In genomic region chr4:101260744-101261291, GRCm38 (mm10) we compare ENCODE assay signal across 16 mouse cellular contexts. TPM values are rescaled to one million over a fixed set of nuclear protein-coding genes. Genes with fewer than 3 reads are reported as not detected.
DNase-seq lines count a peak whose midpoint lies in the region; ATAC-seq and TF ChIP-seq lines count a peak whose summit lies in the region.
"Had no signal": no experiment of that assay in that cellular context is flagged by ENCODE, and none has a peak within 500 bp of the region (broad histone marks: within the 10 kb centered on the region; RNA-seq: fewer than 3 reads in every experiment).

No protein-coding gene starts in this region.

- no peak for TF ChIP-seq CTCF in bone marrow, adult 2 months (IDR thresholded peaks at IDR 0.05; ENCODE audit: control insufficient read depth, insufficient read depth, low read length)

- H3K9me3 ChIP-seq in heart, embryonic 15.5 days (replicated peaks): no peaks in the 10 kb centered on the region
- H3K9me3 ChIP-seq in heart, embryonic 10.5 days: no peaks in the 10 kb centered on the region
- no peaks in the 10 kb centered on the region for H3K9me3 ChIP-seq in forebrain, embryonic 11.5 days (ENCODE audit: control insufficient read depth, low read length)
- H3K9me3 ChIP-seq: embryonic facial prominence, embryonic 15.5 days; hindbrain, embryonic 12.5 days; midbrain, embryonic 10.5 days had no signal

- H3K36me3 ChIP-seq in heart, embryonic 15.5 days: no peaks in the 10 kb centered on the region
- H3K36me3 ChIP-seq in heart, embryonic 10.5 days: no peaks in the 10 kb centered on the region
- H3K36me3 ChIP-seq in forebrain, embryonic 11.5 days (ENCODE audit: control insufficient read depth, insufficient read depth, low read length): no peaks in the 10 kb centered on the region
- H3K36me3 ChIP-seq: embryonic facial prominence, embryonic 15.5 days; hindbrain, embryonic 12.5 days; midbrain, embryonic 10.5 days had no signal

- no peak for TF ChIP-seq POLR2A in bone marrow, adult 2 months (IDR thresholded peaks at IDR 0.05; ENCODE audit: borderline replicate concordance, control insufficient read depth, low read depth, low read length)

- peak overlapping the region; percentile 22; the same call in 1 of the 2 replicates for H3K27ac ChIP-seq in heart, embryonic 15.5 days
- no peak overlapping the region for H3K27ac ChIP-seq in heart, embryonic 10.5 days
- 0 out of 2 replicates have a peak overlapping the region, but pooled peaks have one; percentile 12 for H3K27ac ChIP-seq in bone marrow, adult 2 months (ENCODE audit: control insufficient read depth, insufficient read depth, low read depth, low read length, poor library complexity)
- H3K27ac ChIP-seq in forebrain, embryonic 11.5 days (ENCODE audit: low read depth, low read length): no peak overlapping the region
- H3K27ac ChIP-seq: embryonic facial prominence, embryonic 15.5 days; hindbrain, embryonic 12.5 days; left cerebral cortex, adult 2 months; midbrain, embryonic 10.5 days had no signal

- no peak overlapping the region for H3K4me2 ChIP-seq in heart, embryonic 15.5 days
- H3K4me2 ChIP-seq in forebrain, embryonic 11.5 days (ENCODE audit: low read depth, low read length, severe bottlenecking): no peak overlapping the region
- H3K4me2 ChIP-seq: embryonic facial prominence, embryonic 15.5 days; hindbrain, embryonic 12.5 days had no signal

- H3K4me1 ChIP-seq in heart, embryonic 15.5 days (replicated peaks): peaks cover 33% of the 10 kb centered on the region
- H3K4me1 ChIP-seq in heart, embryonic 10.5 days: peaks cover 8% of the 10 kb centered on the region; the same call in 1 of the 2 replicates
- peaks cover 11% of the 10 kb centered on the region for H3K4me1 ChIP-seq in bone marrow, adult 2 months (ENCODE audit: control insufficient read depth, insufficient read depth, low read length)
- no peaks in the 10 kb centered on the region for H3K4me1 ChIP-seq in forebrain, embryonic 11.5 days (replicated peaks; ENCODE audit: control insufficient read depth, insufficient read depth, low read length)

- no peak overlapping the region for H3K4me3 ChIP-seq in heart, embryonic 15.5 days
- H3K4me3 ChIP-seq in heart, embryonic 10.5 days: no peak overlapping the region
- no peak overlapping the region for H3K4me3 ChIP-seq in bone marrow, adult 2 months (replicated peaks; ENCODE audit: control insufficient read depth, low read depth, low read length)
- no peak overlapping the region for H3K4me3 ChIP-seq in forebrain, embryonic 11.5 days (ENCODE audit: low read depth, low read length)
- H3K4me3 ChIP-seq: embryonic facial prominence, embryonic 15.5 days; hindbrain, embryonic 12.5 days; left cerebral cortex, adult 2 months; midbrain, embryonic 10.5 days had no signal

- WGBS in heart, embryonic 15.5 days: 73% methylated on average over 8 of the region's 8 CpGs
- 68% methylated on average over 8 of the region's 8 CpGs for WGBS in heart, embryonic 10.5 days
- WGBS in bone marrow, adult 2 months: 26% methylated on average over 8 of the region's 8 CpGs
- WGBS in forebrain, embryonic 11.5 days: 86% methylated on average over 8 of the region's 8 CpGs

- no peak for ATAC-seq in heart, embryonic 15.5 days (replicated peaks; ENCODE audit: insufficient number of reproducible peaks, insufficient read depth, low FRiP score, low read depth)
- ATAC-seq in frontal cortex, adult (ENCODE audit: low TSS enrichment): no peak
- ATAC-seq in forebrain, embryonic 11.5 days (replicated peaks; ENCODE audit: low FRiP score): no peak
- ATAC-seq: forebrain, embryonic 14.5 days had no signal

- H3K9ac ChIP-seq in heart, embryonic 15.5 days: no peak overlapping the region
- no peak overlapping the region for H3K9ac ChIP-seq in forebrain, embryonic 11.5 days (ENCODE audit: low read length)
- H3K9ac ChIP-seq: embryonic facial prominence, embryonic 15.5 days; hindbrain, embryonic 12.5 days had no signal

- DNase-seq in heart, embryonic 10.5 days (ENCODE audit: low spot score): no peak
- DNase-seq in CD4-positive helper T cell, adult 2 months (ENCODE audit: low read depth, low spot score): peak; percentile 75
- DNase-seq in naive thymus-derived CD4-positive, alpha-beta T cell, adult 2 months (ENCODE audit: low read depth): peak; percentile 80
- no peak for DNase-seq in right cerebral cortex, postnatal 14 days
- DNase-seq in forebrain, embryonic 11.5 days (ENCODE audit: low spot score): no peak
- DNase-seq: gastrocnemius, postnatal 10 days; kidney, adult 9 months; lung, postnatal 10 days had no signal

- no peaks in the 10 kb centered on the region for H3K27me3 ChIP-seq in heart, embryonic 15.5 days
- no peaks in the 10 kb centered on the region for H3K27me3 ChIP-seq in heart, embryonic 10.5 days (ENCODE audit: insufficient read depth, poor library complexity, severe bottlenecking)
- H3K27me3 ChIP-seq in forebrain, embryonic 11.5 days (ENCODE audit: control insufficient read depth, insufficient read depth, low read length): no peaks in the 10 kb centered on the region; the same call in 1 of the 2 replicates
- H3K27me3 ChIP-seq: embryonic facial prominence, embryonic 15.5 days; hindbrain, embryonic 12.5 days had no signal

RNA-seq across cellular contexts. Expression of gene Jak1, which starts 4.3 kb away (rescaled TPM):
- polyA plus RNA-seq in heart, embryonic 15.5 days (2015; fragmentation: Nextera tagmentation; extraction: Ambion mirVana): 53.2 and 61.4 TPM in 2 replicates
- polyA plus RNA-seq in heart, embryonic 10.5 days (2016; fragmentation: Nextera tagmentation; extraction: Ambion mirVana): 55.9 and 61.4 TPM in 2 replicates
- 29.3 and 44.7 TPM in 2 replicates for polyA plus RNA-seq in bone marrow, adult 2 months (2011; ENCODE audit: insufficient read depth, insufficient read length, low replicate concordance, missing spikeins)
- polyA plus RNA-seq in forebrain, embryonic 11.5 days (2014; fragmentation: Nextera tagmentation; extraction: Ambion mirVana): 46.6 and 46.7 TPM in 2 replicates

Comparison
In these comparisons a context has a peak if more than half of its experiments do, and no peak if none do; other contexts are left out.
1. H3K27ac ChIP-seq: peak in heart, embryonic 15.5 days (single experiment) and bone marrow, adult 2 months (single experiment); none in heart, embryonic 10.5 days (single experiment) and forebrain, embryonic 11.5 days (single experiment).
2. DNase-seq: peak in CD4-positive helper T cell, adult 2 months (single experiment) and naive thymus-derived CD4-positive, alpha-beta T cell, adult 2 months (single experiment); none in heart, embryonic 10.5 days (single experiment), right cerebral cortex, postnatal 14 days (single experiment) and forebrain, embryonic 11.5 days (single experiment).